Mouse (Mus musculus) brain, embryonic 14.5 days (tissue): ENCODE measurements at regions not wholly inside any gene's neighbourhood (a gene's known extent, or its start where the extent isn't known, plus 50 kb on each side); places are given as distances from the start of the nearest gene placed in this dataset.

Source experiments
- CTCF ChIP-seq: fragments of 200-500 bp; IDR thresholded peaks from 2 replicates; pipeline ENCODE4 v1.5.1; 2012; ENCODE audit warnings: inconsistent platforms, mild to moderate bottlenecking, moderate library complexity, borderline replicate concordance; ENCODE audit not compliant: insufficient read depth, insufficient read length; ENCODE audit errors: extremely low read depth
- POLR2A ChIP-seq: fragments of 200-500 bp; IDR thresholded peaks from 2 replicates; pipeline ENCODE4 v1.6.1; 2012; ENCODE audit warnings: mild to moderate bottlenecking, inconsistent platforms, borderline replicate concordance; ENCODE audit not compliant: poor library complexity, insufficient read depth, insufficient read length, severe bottlenecking; ENCODE audit errors: extremely low read depth

DNA sequence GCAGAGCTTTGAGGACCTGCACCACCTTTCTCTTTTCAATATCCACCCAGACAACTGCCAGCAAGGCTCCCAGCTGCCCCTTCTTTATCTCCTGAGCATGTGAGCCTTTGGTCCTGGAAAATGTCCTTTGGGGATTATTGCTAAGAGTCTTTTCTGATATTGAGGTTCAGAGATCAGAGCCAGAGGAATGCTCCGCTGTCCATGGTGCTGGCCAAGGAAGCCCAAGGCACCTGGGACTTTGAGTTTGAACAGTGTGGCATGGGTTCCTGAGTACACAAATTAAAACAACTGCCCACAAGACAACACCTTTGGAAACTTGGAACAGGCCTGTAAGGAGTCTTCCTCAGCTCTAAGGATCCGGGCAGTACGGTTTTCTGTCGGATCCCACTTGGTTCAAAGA is 52.6 kb upstream of the Slc28a3 start:
- TF ChIP-seq CTCF (no peak), POLR2A (no peak)
